In genomic region chr9:119425217-119425975, GRCm38 (mm10) we compare ENCODE assay signal across 8 mouse cellular contexts. TPM values are rescaled to one million over a fixed set of nuclear protein-coding genes. Genes with fewer than 3 reads are reported as not detected.
DNase-seq lines count a peak whose midpoint lies in the region; ATAC-seq lines count a peak whose summit lies in the region.

No protein-coding gene starts in this region.

- 30% methylated on average over 7 of the region's 7 CpGs for WGBS in intestine, embryonic 14.5 days
- 28% methylated on average over 7 of the region's 7 CpGs for WGBS in liver, embryonic 15.5 days (ENCODE audit: insufficient replicate concordance)

- ATAC-seq in intestine, embryonic 14.5 days (replicated peaks; ENCODE audit: low FRiP score, low TSS enrichment, low read depth) = peak; percentile 80
- ATAC-seq in liver, embryonic 15.5 days (ENCODE audit: insufficient read depth) = peak; percentile 63

- 0 out of 2 replicates have a peak overlapping the region, but pooled peaks have one; percentile 18 for H3K9ac ChIP-seq in intestine, embryonic 14.5 days (ENCODE audit: low read length)
- H3K9ac ChIP-seq in liver, embryonic 15.5 days = no peak overlapping the region

- no peak overlapping the region for H3K4me3 ChIP-seq in intestine, embryonic 14.5 days (ENCODE audit: low read depth, low read length)
- no peak overlapping the region for H3K4me3 ChIP-seq in liver, embryonic 15.5 days (replicated peaks)

- H3K4me2 ChIP-seq in intestine, embryonic 14.5 days (ENCODE audit: low read length) = peak overlapping the region; percentile 18; the same call in 1 of the 2 replicates
- no peak overlapping the region for H3K4me2 ChIP-seq in liver, embryonic 15.5 days

- no peaks in the 10 kb centered on the region for H3K9me3 ChIP-seq in intestine, embryonic 14.5 days (ENCODE audit: control insufficient read depth, low read length)
- H3K9me3 ChIP-seq in liver, embryonic 15.5 days (replicated peaks) = no peaks in the 10 kb centered on the region

- H3K27me3 ChIP-seq in intestine, embryonic 14.5 days (replicated peaks; ENCODE audit: control insufficient read depth, insufficient read depth, low read length) = no peaks in the 10 kb centered on the region
- no peaks in the 10 kb centered on the region for H3K27me3 ChIP-seq in liver, embryonic 15.5 days

- peak; percentile 86 for DNase-seq in 3T3-L1 (ENCODE audit: low read depth, low spot score)
- DNase-seq in ZHBTc4 (ENCODE audit: low read depth, low spot score) = peak; percentile 57
- DNase-seq in gastrocnemius, postnatal 10 days = peak; percentile 57
- DNase-seq in intestine, embryonic 14.5 days (ENCODE audit: low spot score) = peak; percentile 75
- peak; percentile 94 for DNase-seq in skeletal muscle tissue, adult 2 months (ENCODE audit: low read depth, low spot score)
- DNase-seq in frontal cortex, postnatal 10 days (ENCODE audit: low spot score in 2 of 2) = no peak
- no peak for DNase-seq in right cerebral cortex, postnatal 4 days

- peaks cover 30% of the 10 kb centered on the region for H3K4me1 ChIP-seq in intestine, embryonic 14.5 days (replicated peaks; ENCODE audit: control insufficient read depth, insufficient read depth, low read length)
- H3K4me1 ChIP-seq in liver, embryonic 15.5 days (replicated peaks) = peaks cover 21% of the 10 kb centered on the region

- H3K27ac ChIP-seq in intestine, embryonic 14.5 days (ENCODE audit: low read depth) = peak overlapping the region; percentile 40
- H3K27ac ChIP-seq in liver, embryonic 15.5 days (replicated peaks) = no peak overlapping the region

- H3K36me3 ChIP-seq in intestine, embryonic 14.5 days (ENCODE audit: control insufficient read depth, insufficient read depth, low read length) = peaks cover 24% of the 10 kb centered on the region
- no peaks in the 10 kb centered on the region for H3K36me3 ChIP-seq in liver, embryonic 15.5 days (replicated peaks)

RNA-seq across cellular contexts. Expression of gene Exog, which starts 19.3 kb away (rescaled TPM):
- 1 to 10 TPM; 2.4 to 3.1 TPM for total RNA-seq in gastrocnemius, postnatal 10 days (2021)
- polyA plus RNA-seq in intestine, embryonic 14.5 days (2014; fragmentation: Nextera tagmentation; extraction: Ambion mirVana) = 23.2 and 27.2 TPM in 2 replicates
- 5.8 and 6.6 TPM in 2 replicates for polyA plus RNA-seq in liver, embryonic 15.5 days (2015; fragmentation: Nextera tagmentation; extraction: Ambion mirVana)

RNA-seq across cellular contexts. Expression of gene Acvr2b, which starts 23.5 kb away (rescaled TPM):
- 10 to 100 TPM in 1 of 2 experiments, 1 to 10 TPM in 1; 7.5 to 14.3 TPM for total RNA-seq in gastrocnemius, postnatal 10 days (2021)
- polyA plus RNA-seq in intestine, embryonic 14.5 days (2014; fragmentation: Nextera tagmentation; extraction: Ambion mirVana) = 28.6 and 31.1 TPM in 2 replicates
- 3.2 and 3.6 TPM in 2 replicates for polyA plus RNA-seq in liver, embryonic 15.5 days (2015; fragmentation: Nextera tagmentation; extraction: Ambion mirVana)

Comparison
In these comparisons a context has a peak if more than half of its experiments do, and no peak if none do; other contexts are left out.
1. DNase-seq: peak in 3T3-L1 (single experiment), ZHBTc4 (single experiment), gastrocnemius, postnatal 10 days (single experiment), intestine, embryonic 14.5 days (single experiment) and skeletal muscle tissue, adult 2 months (single experiment); none in frontal cortex, postnatal 10 days (0 of 2) and right cerebral cortex, postnatal 4 days (single experiment).